Mouse (Mus musculus) erythroblast, embryonic 14.5 days (primary cell): ENCODE data around the gene 1190007I07Rik.
"Not testable (repeated sequence)": the region's sequence is repeated elsewhere in the genome, so short reads cannot be mapped to it uniquely, and the experiment has no call there.

ENCODE experiments used
- GATA1 ChIP-seq: IDR thresholded peaks from 2 replicates; pipeline ENCODE4 v1.6.1; 2012; ENCODE audit warnings: low read length, inconsistent platforms, mixed read lengths
- TAL1 ChIP-seq: IDR thresholded peaks from 3 replicates; pipeline ENCODE4 v1.6.1; 2012; ENCODE audit warnings: low read length, inconsistent platforms, mixed read lengths

- TF ChIP-seq GATA1, TAL1: not testable (repeated sequence)
These were observed 515 bp upstream of the 1190007I07Rik start for GRCm38 (mm10) chr10:82623553-82623932.
